Mouse (Mus musculus): Measurements from ENCODE around the gene Anxa6. TPM values are rescaled to one million over a fixed set of nuclear protein-coding genes. Genes with fewer than 3 reads are reported as not detected.

The Anxa6 gene
- polyA plus RNA-seq, 1 experiment: 130 TPM

DNA sequence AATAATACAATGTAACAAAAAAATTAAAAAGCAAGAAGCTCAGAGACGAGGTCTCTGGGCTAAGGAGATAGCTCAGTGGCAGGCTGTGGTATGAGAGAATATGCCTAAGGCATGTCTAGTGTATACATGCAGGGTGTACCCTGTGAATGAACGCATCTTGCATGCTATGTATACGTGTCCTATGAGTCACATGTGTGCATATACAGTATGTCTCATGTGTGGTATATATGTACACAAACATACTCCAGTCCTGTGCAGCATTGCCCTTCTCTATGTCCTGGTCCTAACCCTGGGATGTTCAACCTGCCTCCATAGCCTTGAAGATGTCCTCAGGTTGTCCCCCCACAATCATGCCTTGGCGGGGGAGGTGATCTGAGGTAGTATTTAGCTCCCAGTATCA, 48.7 kb downstream of the Anxa6 start:
- Histone ChIP-seq H3K4me3 (ENCODE audit: control insufficient read depth, insufficient read depth, low read length) (no peak overlapping the region), H3K27ac (ENCODE audit: control insufficient read depth, insufficient read depth, low read length) (no peak overlapping the region), H3K4me1 (replicated peaks; ENCODE audit: control insufficient read depth, insufficient read depth, low read length) (no peaks in the 10 kb centered on the region), H3K36me3 (ENCODE audit: control insufficient read depth, insufficient read depth, low read length) (peaks cover 9% of the 10 kb centered on the region; the same call in 1 of the 2 replicates), H3K27me3 (ENCODE audit: control insufficient read depth, insufficient read depth, low read length) (no peaks in the 10 kb centered on the region)
- TF ChIP-seq CTCF (IDR thresholded peaks at IDR 0.05; ENCODE audit: borderline replicate concordance, control insufficient read depth, extremely low read depth, insufficient read depth, low read length, poor library complexity) (no peak), POLR2A (IDR thresholded peaks at IDR 0.05; ENCODE audit: control insufficient read depth, extremely low read depth, insufficient read depth, low read length, poor library complexity) (no peak)
- no peak for DNase-seq
- 76% methylated on average over 4 of the region's 4 CpGs for WGBS

DNA sequence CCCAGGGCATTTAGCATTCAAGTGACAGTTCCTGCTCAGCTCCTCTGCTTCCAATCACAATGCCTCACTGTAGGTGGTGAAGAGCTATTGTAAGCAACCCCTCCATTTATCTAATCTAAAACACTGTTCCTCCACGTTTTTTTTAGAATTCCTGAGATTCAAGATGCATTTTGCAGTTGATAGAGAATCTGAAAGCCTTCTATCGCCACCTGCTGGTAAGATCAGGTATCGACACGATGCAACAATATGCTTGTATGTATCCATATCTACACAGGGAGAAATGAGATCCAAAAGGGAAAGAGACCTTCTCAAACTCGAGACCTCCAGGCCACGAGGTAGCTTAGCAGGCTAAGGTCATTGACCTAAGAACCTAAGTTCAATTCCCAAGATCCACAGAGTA, 49.2 kb downstream of the Anxa6 start:
- Histone ChIP-seq H3K4me1 (replicated peaks; ENCODE audit: control insufficient read depth, insufficient read depth, low read length) (no peaks in the 10 kb centered on the region), H3K27me3 (ENCODE audit: control insufficient read depth, insufficient read depth, low read length) (no peaks in the 10 kb centered on the region), H3K36me3 (ENCODE audit: control insufficient read depth, insufficient read depth, low read length) (peaks cover 9% of the 10 kb centered on the region; the same call in 1 of the 2 replicates), H3K4me3 (ENCODE audit: control insufficient read depth, insufficient read depth, low read length) (no peak overlapping the region), H3K27ac (ENCODE audit: control insufficient read depth, insufficient read depth, low read length) (no peak overlapping the region)
- WGBS: 2% methylated on average over 6 of the region's 6 CpGs
- TF ChIP-seq CTCF (IDR thresholded peaks at IDR 0.05; ENCODE audit: borderline replicate concordance, control insufficient read depth, extremely low read depth, insufficient read depth, low read length, poor library complexity): no peak
- no peak for TF ChIP-seq POLR2A (IDR thresholded peaks at IDR 0.05; ENCODE audit: control insufficient read depth, extremely low read depth, insufficient read depth, low read length, poor library complexity)
- peak; percentile 76 for DNase-seq

DNA sequence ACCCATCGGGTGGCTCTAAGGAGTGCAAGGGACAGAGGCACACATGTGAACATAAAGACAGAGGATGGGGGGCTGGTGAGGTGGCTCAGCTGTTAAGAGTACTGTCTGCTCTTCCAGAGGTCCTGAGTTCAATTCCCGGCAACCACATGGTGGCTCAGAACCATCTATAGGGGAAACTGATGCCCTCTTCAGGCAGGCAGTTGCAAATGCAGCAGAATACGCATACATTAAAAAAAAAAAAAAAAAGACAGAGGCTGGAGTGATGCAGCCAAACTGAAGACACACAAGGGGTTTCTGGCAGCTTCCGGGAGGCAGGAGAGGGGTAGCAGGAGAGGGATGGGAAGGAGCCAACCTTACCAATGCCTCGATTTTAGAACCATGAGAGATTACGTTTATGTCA, 50.7 kb downstream of the Anxa6 start:
- H3K4me3 ChIP-seq (ENCODE audit: control insufficient read depth, insufficient read depth, low read length): no peak overlapping the region
- TF ChIP-seq POLR2A (IDR thresholded peaks at IDR 0.05; ENCODE audit: control insufficient read depth, extremely low read depth, insufficient read depth, low read length, poor library complexity) (no peak), CTCF (IDR thresholded peaks at IDR 0.05; ENCODE audit: borderline replicate concordance, control insufficient read depth, extremely low read depth, insufficient read depth, low read length, poor library complexity) (no peak)
- 93% methylated on average over 6 of the region's 6 CpGs for WGBS
- no peaks in the 10 kb centered on the region for H3K4me1 ChIP-seq (replicated peaks; ENCODE audit: control insufficient read depth, insufficient read depth, low read length)
- no peak overlapping the region for H3K27ac ChIP-seq (ENCODE audit: control insufficient read depth, insufficient read depth, low read length)
- H3K36me3 ChIP-seq (ENCODE audit: control insufficient read depth, insufficient read depth, low read length): peaks cover 9% of the 10 kb centered on the region; the same call in 1 of the 2 replicates
- H3K27me3 ChIP-seq (ENCODE audit: control insufficient read depth, insufficient read depth, low read length): no peaks in the 10 kb centered on the region
- DNase-seq: no peak

DNA sequence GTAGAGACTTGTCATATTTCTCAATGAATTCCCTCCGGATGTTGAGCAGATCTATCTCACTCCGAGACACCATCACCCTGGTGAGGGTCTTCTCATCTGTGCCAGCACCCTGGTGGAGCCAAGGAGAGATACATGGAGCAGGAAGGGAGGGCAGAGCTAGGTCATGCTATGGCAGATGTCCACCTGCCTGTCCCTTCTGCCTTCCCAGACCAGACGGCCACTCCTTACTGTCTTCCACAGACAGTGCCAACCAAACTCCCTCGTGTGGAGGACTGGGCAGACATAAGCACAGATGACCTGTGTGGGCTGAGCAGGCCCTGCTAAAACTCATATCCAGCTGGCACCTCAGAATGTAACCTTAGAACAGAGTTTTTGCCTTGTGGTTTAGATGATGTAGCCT, 51.6 kb downstream of the Anxa6 start:
- H3K4me1 ChIP-seq (replicated peaks; ENCODE audit: control insufficient read depth, insufficient read depth, low read length): no peaks in the 10 kb centered on the region
- no peaks in the 10 kb centered on the region for H3K27me3 ChIP-seq (ENCODE audit: control insufficient read depth, insufficient read depth, low read length)
- no peak overlapping the region for H3K4me3 ChIP-seq (ENCODE audit: control insufficient read depth, insufficient read depth, low read length)
- H3K27ac ChIP-seq (ENCODE audit: control insufficient read depth, insufficient read depth, low read length): no peak overlapping the region
- TF ChIP-seq CTCF (IDR thresholded peaks at IDR 0.05; ENCODE audit: borderline replicate concordance, control insufficient read depth, extremely low read depth, insufficient read depth, low read length, poor library complexity): no peak
- H3K36me3 ChIP-seq (ENCODE audit: control insufficient read depth, insufficient read depth, low read length): peaks cover 9% of the 10 kb centered on the region; the same call in 1 of the 2 replicates
- no peak for DNase-seq
- WGBS: 98% methylated on average over 4 of the region's 4 CpGs

DNA sequence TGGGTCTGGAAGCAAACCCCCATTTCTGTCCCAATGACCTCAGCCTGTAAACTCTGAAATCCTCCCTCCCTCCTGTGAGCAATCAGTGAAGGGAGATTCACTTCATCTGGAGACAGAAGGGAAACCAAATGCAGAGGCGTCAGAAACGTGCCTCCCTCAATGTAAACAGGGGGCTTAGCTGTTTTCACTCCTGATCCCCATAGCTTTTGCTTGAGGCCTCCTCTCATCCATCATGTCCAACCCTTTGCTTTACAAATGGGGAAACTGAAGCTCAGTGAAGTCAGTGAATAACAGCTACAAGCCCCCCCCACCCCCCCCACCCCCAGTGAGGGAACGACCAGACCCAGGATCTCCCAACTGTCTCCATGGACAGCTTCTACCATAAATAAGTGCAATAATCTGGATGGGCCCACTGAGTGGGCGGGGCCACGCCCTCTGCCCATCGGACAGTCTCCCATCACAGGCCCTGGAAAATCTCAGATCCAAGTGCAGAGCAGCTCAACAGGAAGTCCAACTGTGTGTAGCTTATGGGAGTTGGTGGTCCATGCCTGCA, 55.8 kb downstream of the Anxa6 start:
- no peak for DNase-seq
- no peak overlapping the region for H3K4me3 ChIP-seq (ENCODE audit: control insufficient read depth, insufficient read depth, low read length)
- peaks cover 4% of the 10 kb centered on the region; the same call in 1 of the 2 replicates for H3K36me3 ChIP-seq (ENCODE audit: control insufficient read depth, insufficient read depth, low read length)
- TF ChIP-seq POLR2A (IDR thresholded peaks at IDR 0.05; ENCODE audit: control insufficient read depth, extremely low read depth, insufficient read depth, low read length, poor library complexity): no peak
- no peak for TF ChIP-seq CTCF (IDR thresholded peaks at IDR 0.05; ENCODE audit: borderline replicate concordance, control insufficient read depth, extremely low read depth, insufficient read depth, low read length, poor library complexity)
- no peak overlapping the region for H3K27ac ChIP-seq (ENCODE audit: control insufficient read depth, insufficient read depth, low read length)
- H3K4me1 ChIP-seq (replicated peaks; ENCODE audit: control insufficient read depth, insufficient read depth, low read length): peaks cover 25% of the 10 kb centered on the region
- no peaks in the 10 kb centered on the region for H3K27me3 ChIP-seq (ENCODE audit: control insufficient read depth, insufficient read depth, low read length)
- WGBS: 82% methylated on average over 6 of the region's 6 CpGs

DNA sequence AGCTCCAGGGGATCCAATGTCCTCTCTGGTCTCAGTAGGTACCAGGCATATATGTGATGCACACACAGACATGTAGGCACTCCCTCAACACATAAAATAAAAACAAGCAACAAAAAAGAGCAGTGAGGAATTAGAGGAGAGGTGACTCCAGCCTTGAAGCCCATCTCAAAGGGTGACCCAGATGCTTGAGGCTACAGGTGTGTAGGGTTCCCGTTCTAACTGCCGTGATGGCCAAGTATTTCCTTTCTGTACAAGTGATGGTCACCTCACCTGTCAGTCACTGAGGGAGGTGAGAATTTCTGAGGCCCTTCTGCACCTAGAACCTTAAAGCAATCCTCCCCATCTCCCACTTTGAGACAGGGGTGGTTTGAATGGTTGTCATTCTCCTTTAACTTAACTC, 56.9 kb downstream of the Anxa6 start:
- TF ChIP-seq POLR2A (IDR thresholded peaks at IDR 0.05; ENCODE audit: control insufficient read depth, extremely low read depth, insufficient read depth, low read length, poor library complexity) (no peak), CTCF (IDR thresholded peaks at IDR 0.05; ENCODE audit: borderline replicate concordance, control insufficient read depth, extremely low read depth, insufficient read depth, low read length, poor library complexity) (no peak)
- Histone ChIP-seq H3K4me1 (replicated peaks; ENCODE audit: control insufficient read depth, insufficient read depth, low read length) (peaks cover 33% of the 10 kb centered on the region), H3K36me3 (ENCODE audit: control insufficient read depth, insufficient read depth, low read length) (0 out of 2 replicates have a peak, but pooled peaks cover 3% of the 10 kb centered on the region), H3K4me3 (ENCODE audit: control insufficient read depth, insufficient read depth, low read length) (no peak overlapping the region), H3K27ac (ENCODE audit: control insufficient read depth, insufficient read depth, low read length) (no peak overlapping the region), H3K27me3 (ENCODE audit: control insufficient read depth, insufficient read depth, low read length) (no peaks in the 10 kb centered on the region)
- 86% methylated on average over 2 of the region's 2 CpGs for WGBS
- DNase-seq: no peak

DNA sequence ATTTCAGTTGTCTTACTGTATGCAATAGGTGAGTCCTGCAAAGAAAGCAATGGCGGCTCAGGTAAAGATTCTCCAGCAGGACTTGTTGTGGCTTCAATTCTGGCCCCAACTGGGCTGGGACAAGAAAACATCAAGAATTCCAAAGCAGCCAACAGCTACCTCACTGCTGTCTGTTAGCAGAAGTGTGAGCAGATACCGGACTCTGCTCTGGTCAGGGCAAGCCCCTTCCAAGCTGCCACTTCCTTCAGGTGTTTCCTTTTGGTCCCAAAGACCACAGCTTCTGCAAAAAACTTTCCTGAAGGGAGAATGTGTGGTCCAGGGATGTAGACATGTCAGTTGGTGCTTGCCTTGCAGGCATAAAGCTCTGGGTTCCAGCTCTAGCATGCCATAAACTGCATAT, 57.5 kb downstream of the Anxa6 start:
- Histone ChIP-seq H3K36me3 (ENCODE audit: control insufficient read depth, insufficient read depth, low read length) (no peaks in the 10 kb centered on the region), H3K27me3 (ENCODE audit: control insufficient read depth, insufficient read depth, low read length) (no peaks in the 10 kb centered on the region), H3K27ac (ENCODE audit: control insufficient read depth, insufficient read depth, low read length) (no peak overlapping the region), H3K4me1 (replicated peaks; ENCODE audit: control insufficient read depth, insufficient read depth, low read length) (peaks cover 33% of the 10 kb centered on the region), H3K4me3 (ENCODE audit: control insufficient read depth, insufficient read depth, low read length) (no peak overlapping the region)
- no peak for DNase-seq
- no peak for TF ChIP-seq CTCF (IDR thresholded peaks at IDR 0.05; ENCODE audit: borderline replicate concordance, control insufficient read depth, extremely low read depth, insufficient read depth, low read length, poor library complexity)
- no peak for TF ChIP-seq POLR2A (IDR thresholded peaks at IDR 0.05; ENCODE audit: control insufficient read depth, extremely low read depth, insufficient read depth, low read length, poor library complexity)
- 35% methylated on average over 2 of the region's 2 CpGs for WGBS
